Mouse (Mus musculus) cerebellum, adult 18-20 months (tissue): ENCODE measurements around the gene Tmem19.

Source experiments
- DNase-seq, 2 experiments: peaks; one replicate each; pipeline ENCODE4 v3.0.0; 2021

Gene Tmem19

GRCm38 (mm10) chr10:115361840-115362622, at the start of gene Tmem19:
Gene Tmem19, minus strand, starts transcription at chr10:115362501.
- DNase-seq = peak; percentile 97

- DNase-seq = peak; percentile 52 to 59
Measured at GRCm38 (mm10) chr10:115406393-115406792, 44.1 kb upstream of the Tmem19 start.

DNA sequence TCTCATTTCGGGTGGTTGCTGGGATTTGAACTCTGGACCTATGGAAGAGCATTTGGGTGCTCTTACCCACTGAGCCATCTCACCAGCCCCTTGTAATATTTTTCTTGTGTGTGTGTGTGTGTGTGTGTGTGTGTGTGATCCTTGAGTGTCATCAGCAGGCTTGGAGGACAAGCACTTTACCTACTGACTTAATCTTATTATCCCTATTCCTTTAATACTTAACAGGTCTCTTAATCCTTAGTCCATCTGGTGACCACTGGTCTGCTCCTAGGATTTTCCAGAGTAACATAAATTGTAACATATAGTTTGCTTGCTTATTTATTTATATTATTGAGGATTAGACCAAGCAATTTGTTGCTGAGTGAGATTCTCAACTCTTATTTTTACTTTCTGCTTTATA, 29.6 kb upstream of the Tmem19 start:
- no peak for DNase-seq

- no peak for DNase-seq
Measured at GRCm38 (mm10) chr10:115391076-115391475, 28.8 kb upstream of the Tmem19 start.

- DNase-seq = no peak
Measured at GRCm38 (mm10) chr10:115387891-115388290, 25.6 kb upstream of the Tmem19 start.

DNA sequence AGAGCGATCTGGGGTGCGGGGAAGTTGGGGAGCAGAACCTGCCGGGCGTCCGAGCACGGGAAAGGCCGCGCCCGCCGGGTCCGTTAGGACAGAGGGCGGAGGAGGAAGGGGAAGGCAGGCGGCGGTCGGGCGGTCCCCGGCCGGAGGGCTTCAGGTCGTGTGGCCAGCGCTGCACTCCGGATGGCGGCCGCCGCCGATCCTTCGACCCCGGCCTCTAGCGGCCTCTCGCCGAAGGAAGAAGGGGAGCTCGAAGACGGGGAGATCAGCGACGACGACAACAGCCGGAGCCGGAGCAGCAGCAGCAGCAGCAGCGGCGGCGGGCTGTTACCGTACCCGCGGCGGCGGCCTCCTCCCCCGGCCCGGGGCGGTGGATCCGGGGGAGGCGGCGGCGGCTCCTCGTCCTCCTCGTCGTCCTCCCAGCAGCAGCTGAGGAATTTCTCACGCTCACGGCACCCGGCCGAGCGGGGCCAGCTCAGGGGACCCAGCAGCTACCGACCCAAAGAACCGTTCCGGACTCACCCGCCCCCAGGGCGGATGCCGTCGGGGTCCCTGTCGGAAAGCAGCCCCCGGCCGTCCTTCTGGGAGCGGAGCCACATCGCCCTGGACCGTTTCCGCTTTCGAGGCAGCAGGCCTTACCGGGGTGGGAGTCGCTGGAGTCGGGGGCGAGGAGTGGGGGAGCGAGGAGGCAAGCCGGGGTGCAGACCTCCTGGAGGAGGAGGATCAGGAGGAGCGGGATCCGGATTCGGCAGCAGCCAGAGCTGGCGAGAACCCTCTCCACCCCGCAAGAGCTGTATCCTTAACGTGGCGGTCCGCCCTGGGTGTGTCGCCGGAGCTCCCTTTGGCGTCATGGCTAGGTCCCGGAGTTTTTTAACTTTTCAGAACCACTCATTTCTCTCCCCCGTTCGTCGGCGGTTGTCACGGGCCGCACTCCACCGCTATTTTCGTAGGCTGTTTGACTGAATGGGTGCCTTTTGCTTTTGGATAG, 23.0 kb upstream of the Tmem19 start:
- peak in 1 of 2 experiments; percentile 47 for DNase-seq

- peak; percentile 98 to 100 for DNase-seq
Measured at GRCm38 (mm10) chr10:115384221-115385017, 22.1 kb upstream of the Tmem19 start, which contains the start of the genes Thap2 and Zfc3h1. Gene Thap2, minus strand, starts transcription at chr10:115384443. Gene Zfc3h1, plus strand, starts transcription at chr10:115384959.

DNA sequence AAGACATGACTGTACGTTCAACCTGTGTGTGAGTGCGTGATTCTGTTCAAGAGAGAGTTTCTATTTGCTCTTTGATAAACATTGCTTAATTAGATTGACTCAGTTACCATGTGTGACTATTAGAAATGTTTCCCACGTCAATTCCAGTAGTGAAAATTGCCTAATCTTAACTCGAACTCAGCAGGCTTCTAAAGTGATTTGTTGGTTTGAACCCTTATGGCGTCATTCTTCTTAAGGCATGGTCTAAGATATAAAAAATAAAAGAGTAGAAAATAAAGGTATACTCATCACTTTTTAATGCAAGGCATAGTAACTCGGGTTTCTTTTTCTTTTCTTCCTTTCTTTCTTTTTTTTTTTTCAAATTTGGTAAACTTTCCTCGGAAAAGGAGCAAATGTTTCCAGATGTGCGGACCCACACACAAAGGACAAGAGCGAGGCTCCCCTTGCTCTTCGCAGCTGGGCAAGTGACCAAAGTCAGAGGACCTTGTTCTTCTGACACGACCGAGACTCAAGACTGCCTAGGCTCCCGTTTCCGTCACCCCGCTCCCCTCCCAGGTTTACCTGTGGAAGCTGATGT, 21.4 kb upstream of the Tmem19 start:
- DNase-seq = no peak

DNA sequence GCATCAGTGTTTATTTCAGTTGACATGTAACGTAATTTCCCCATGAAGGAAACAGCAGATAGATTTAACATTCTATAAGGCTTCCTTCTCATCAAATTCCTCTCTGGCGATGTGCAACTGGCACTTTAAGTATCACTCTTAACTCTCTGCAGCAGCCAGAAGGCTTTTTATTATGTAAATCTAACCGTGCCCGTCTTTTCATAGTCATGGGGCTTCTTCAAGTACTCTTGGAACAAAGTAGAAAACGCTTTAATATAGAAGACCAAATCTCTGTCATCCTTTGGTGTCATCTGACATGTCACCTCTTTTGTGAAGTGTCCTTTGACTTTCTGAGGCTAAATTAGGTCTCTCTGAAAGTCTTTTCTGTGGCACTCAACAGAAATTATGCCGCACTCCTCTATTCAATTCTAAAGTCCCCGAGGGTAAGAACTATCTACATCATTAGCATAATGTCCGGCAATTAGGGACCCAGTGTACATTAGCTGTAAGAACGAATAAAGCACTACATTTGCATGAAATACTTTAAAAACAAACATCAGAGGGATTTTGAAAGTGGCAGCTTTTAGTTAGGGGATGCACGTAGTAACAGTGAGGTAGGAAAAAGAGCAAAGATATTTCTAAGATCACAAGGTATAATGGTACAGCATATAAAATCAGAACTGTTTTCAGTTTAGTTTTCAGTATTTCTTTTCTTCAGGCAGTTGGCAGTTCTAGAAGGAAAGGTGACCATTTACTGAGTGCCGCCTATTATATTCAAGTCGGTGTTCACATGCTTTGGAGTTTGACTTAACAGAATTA, 20.7 kb upstream of the Tmem19 start:
- no peak for DNase-seq

GRCm38 (mm10) chr10:115381506-115382084, 19.3 kb upstream of the Tmem19 start:
- no peak for DNase-seq

- DNase-seq = no peak
Measured at GRCm38 (mm10) chr10:115363151-115363550, 850 bp upstream of the Tmem19 start.

DNA sequence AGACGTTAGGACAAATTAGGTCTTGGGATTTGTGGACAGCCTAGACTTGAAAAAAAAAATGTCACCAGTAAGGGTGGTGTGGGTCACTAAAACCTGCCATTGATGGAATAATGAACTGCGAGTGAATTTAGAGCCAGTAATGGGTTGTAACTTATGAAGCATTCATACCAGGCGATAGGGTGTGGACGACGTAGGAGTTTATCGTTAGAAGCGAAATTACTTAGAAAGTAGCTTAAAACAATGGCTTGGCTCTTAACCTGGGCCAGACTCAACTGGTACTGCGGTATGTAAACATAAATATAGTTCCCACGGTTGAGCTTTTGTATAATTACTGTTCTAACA, 293 bp upstream of the Tmem19 start:
- DNase-seq = no peak

GRCm38 (mm10) chr10:115359066-115359465, 3.2 kb downstream of the Tmem19 start:
- DNase-seq = no peak

GRCm38 (mm10) chr10:115358216-115358919, 3.9 kb downstream of the Tmem19 start:
- no peak for DNase-seq

DNA sequence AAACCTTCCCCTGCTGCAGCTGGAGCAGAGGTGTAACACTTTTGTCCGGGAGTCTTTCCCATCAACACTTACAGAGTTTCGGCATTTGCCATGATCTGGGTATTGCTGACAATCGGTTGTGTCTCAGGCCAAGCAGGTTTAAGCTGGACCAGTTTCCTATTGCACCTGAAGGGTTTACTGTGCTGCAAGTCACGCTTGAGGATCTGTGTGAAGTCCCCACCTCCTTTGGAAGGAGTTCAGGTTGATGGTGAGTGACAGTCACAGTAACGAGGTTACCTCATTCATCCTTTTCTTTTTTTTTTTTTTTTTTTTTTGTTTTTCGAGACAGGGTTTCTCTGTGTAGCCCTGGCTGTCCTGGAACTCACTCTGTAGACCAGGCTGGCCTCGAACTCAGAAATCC, 6.2 kb downstream of the Tmem19 start:
- no peak for DNase-seq

DNA sequence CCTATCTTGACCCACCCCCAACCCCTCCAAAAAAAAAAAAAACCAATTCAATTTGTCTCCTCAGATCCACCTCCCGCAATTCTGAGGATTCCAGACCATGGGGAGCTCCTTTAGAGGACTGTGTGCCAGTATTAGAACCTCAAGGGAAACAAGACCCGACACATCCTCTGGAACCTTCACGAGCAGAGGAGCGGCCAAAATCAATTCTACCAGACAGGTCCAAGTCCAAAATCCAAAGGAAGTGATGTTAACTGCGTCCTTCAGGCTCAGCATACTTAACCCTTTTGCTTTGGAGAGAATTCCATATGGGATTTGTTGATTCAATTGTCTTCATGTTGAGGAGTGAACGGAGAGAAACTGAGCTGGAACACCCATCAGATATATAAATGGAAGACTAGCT, 7.3 kb downstream of the Tmem19 start:
- no peak for DNase-seq

DNA sequence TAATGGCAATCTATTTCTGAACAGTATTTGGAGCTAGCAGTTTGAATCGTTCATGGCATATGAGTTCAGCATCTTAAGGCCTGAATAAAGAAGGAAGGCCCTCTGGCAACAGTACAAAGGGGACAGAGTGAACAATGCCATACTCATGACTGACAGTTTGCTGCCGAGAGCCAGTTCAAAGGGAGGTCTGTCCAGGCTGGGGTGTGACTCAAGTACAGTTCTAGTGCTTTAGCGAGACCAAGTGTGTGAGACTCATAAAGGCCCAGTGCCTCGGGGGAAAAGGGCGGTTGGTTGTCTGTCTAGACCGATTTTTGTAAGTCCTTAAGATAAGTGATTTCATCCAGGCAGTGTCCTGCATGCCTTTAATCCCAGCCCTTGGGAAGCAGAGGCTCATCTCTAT, 7.7 kb downstream of the Tmem19 start:
- no peak for DNase-seq

DNA sequence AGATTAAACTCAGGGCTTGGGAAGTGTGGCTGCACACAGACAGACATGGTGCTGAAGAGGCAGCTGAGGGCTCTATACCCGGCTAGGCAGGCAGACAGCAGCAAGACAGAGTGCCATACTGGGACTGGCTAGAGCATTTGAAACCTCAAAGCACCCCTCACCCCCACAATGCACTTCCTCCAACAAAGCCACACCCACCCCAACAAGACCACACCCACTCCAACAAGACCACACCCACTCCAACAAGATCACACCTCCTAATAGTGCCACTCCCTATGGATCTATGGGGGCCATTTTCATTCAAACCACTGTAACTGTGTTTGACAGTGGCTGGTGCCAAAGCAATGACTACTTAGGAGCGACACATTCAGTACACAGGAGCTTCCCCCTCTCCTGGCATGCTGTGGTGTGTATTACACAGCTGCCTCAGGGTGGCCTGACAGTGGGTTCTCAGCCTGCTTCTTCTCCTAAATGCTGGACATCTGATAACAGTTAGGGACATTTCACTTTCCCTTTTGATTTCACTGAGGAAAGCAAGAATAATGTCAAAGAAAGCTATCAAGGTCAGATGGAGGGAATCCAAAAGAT, 11.4 kb downstream of the Tmem19 start:
- no peak for DNase-seq

GRCm38 (mm10) chr10:115349509-115349908, 12.8 kb downstream of the Tmem19 start:
- no peak for DNase-seq

DNA sequence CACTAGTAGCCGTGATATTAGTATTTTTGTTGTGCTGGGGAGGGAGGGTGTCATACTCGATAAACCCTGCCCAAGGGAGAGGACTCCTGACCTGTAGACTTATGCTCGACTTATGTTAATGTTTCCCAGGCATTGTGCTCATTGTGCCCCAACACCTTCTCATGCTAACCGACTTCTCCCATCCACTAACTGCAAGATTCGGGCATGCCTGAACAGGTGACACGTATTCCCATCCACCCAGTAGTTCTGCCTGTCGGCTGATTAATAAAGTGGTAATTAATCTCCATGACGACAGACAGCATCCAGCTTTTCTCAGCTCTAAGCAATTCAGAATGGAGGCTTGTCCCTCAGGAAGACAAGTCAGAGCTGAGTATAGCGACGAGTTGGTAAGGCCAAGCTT, 13.3 kb downstream of the Tmem19 start:
- DNase-seq = no peak
